Mouse (Mus musculus) embryonic fibroblast, embryonic 13.5 days (primary cell): ENCODE data around the gene Efna4.

ENCODE experiments used
- CTCF ChIP-seq: IDR thresholded peaks from 2 replicates; pipeline ENCODE4 v1.5.1; 2011; ENCODE audit warnings: mild to moderate bottlenecking, control low read depth, low read length, moderate library complexity, borderline replicate concordance; ENCODE audit not compliant: insufficient read depth
- POLR2A ChIP-seq: IDR thresholded peaks from 2 replicates; pipeline ENCODE4 v1.6.1; 2011; ENCODE audit warnings: low read depth, mild to moderate bottlenecking, control low read depth, low read length, moderate library complexity

GRCm38 (mm10) chr3:89346815-89347540, 9.2 kb upstream of the Efna4 start:
- TF ChIP-seq CTCF (no peak), POLR2A (no peak)
